Mouse (Mus musculus): ENCODE measurements around the gene Aifm3.

Gene Aifm3

GRCm38 (mm10) chr16:17489469-17490111 is at the start of gene Aifm3:
TSS of gene Aifm3 (plus strand) at chr16:17489611.
- DNase-seq: no peak

- peak; percentile 98 for DNase-seq
Observed at GRCm38 (mm10) chr16:17451541-17452372, 37.7 kb upstream of the Aifm3 start, which contains the start of gene Crkl. TSS of gene Crkl (plus strand) at chr16:17451987.

- peak; percentile 50 for DNase-seq
Observed at GRCm38 (mm10) chr16:17452373-17452715, 37.1 kb upstream of the Aifm3 start.

- DNase-seq: no peak
Observed at GRCm38 (mm10) chr16:17456901-17457300, 32.5 kb upstream of the Aifm3 start.

- DNase-seq: peak; percentile 25
Observed at GRCm38 (mm10) chr16:17460254-17460653, 29.2 kb upstream of the Aifm3 start.

GRCm38 (mm10) chr16:17461596-17461995 is 27.8 kb upstream of the Aifm3 start:
- DNase-seq: no peak

- DNase-seq: no peak
Observed at GRCm38 (mm10) chr16:17463184-17463583, 26.2 kb upstream of the Aifm3 start.

GRCm38 (mm10) chr16:17466875-17467663 is 22.3 kb upstream of the Aifm3 start:
- DNase-seq: no peak

GRCm38 (mm10) chr16:17472498-17472897 is 16.9 kb upstream of the Aifm3 start:
- DNase-seq: no peak

- DNase-seq: no peak
Observed at GRCm38 (mm10) chr16:17474091-17474490, 15.3 kb upstream of the Aifm3 start.

GRCm38 (mm10) chr16:17474761-17475160 is 14.7 kb upstream of the Aifm3 start:
- no peak for DNase-seq

GRCm38 (mm10) chr16:17475326-17475725 is 14.1 kb upstream of the Aifm3 start:
- DNase-seq: no peak

GRCm38 (mm10) chr16:17478331-17478943 is 11.0 kb upstream of the Aifm3 start:
- DNase-seq: no peak

- no peak for DNase-seq
Observed at GRCm38 (mm10) chr16:17481465-17481864, 7.9 kb upstream of the Aifm3 start.

GRCm38 (mm10) chr16:17486505-17486904 is 2.9 kb upstream of the Aifm3 start:
- DNase-seq: no peak

- DNase-seq: no peak
Observed at GRCm38 (mm10) chr16:17488478-17489468, 638 bp upstream of the Aifm3 start.

- DNase-seq: peak; percentile 49
Observed at GRCm38 (mm10) chr16:17491154-17491553, 1.7 kb downstream of the Aifm3 start.

- no peak for DNase-seq
Observed at GRCm38 (mm10) chr16:17491896-17492561, 2.6 kb downstream of the Aifm3 start.

GRCm38 (mm10) chr16:17496499-17497305 is 7.3 kb downstream of the Aifm3 start:
- DNase-seq: peak; percentile 95

- no peak for DNase-seq
Observed at GRCm38 (mm10) chr16:17499249-17499883, 10.0 kb downstream of the Aifm3 start.

All from right cerebral cortex, postnatal 14 days (tissue).